Mouse (Mus musculus) frontal cortex, postnatal 14 days (tissue): Measurements from ENCODE around the gene Hoxb9.

Experiments
- DNase-seq, 2 experiments: peaks; one replicate each; pipeline ENCODE4 v3.0.0; 2022; ENCODE audit warnings: low spot score in 2 of 2

The Hoxb9 gene

GRCm38 (mm10) chr11:96313806-96314428, 42.7 kb downstream of the Hoxb9 start:
- no peak for DNase-seq

- DNase-seq, result no peak
Observed at GRCm38 (mm10) chr11:96314671-96315343, 43.5 kb downstream of the Hoxb9 start.

- no peak for DNase-seq
Observed at GRCm38 (mm10) chr11:96315344-96315681, 44.1 kb downstream of the Hoxb9 start.

- DNase-seq, result no peak
Observed at GRCm38 (mm10) chr11:96316696-96317607, 45.7 kb downstream of the Hoxb9 start.

GRCm38 (mm10) chr11:96317608-96318367, 46.5 kb downstream of the Hoxb9 start, which contains the start of gene Hoxb4:
Gene Hoxb4 (plus strand): TSS chr11:96318267.
- DNase-seq, result no peak

- no peak for DNase-seq
Observed at GRCm38 (mm10) chr11:96318368-96319070, 47.3 kb downstream of the Hoxb9 start.

- DNase-seq, result no peak
Observed at GRCm38 (mm10) chr11:96319071-96319902, 48.0 kb downstream of the Hoxb9 start.

GRCm38 (mm10) chr11:96319910-96320309, 48.7 kb downstream of the Hoxb9 start:
- DNase-seq, result no peak

GRCm38 (mm10) chr11:96320688-96321087, 49.4 kb downstream of the Hoxb9 start:
- DNase-seq, result no peak

GRCm38 (mm10) chr11:96321846-96322245, 50.6 kb downstream of the Hoxb9 start:
- DNase-seq, result no peak

- no peak for DNase-seq
Observed at GRCm38 (mm10) chr11:96322738-96323137, 51.5 kb downstream of the Hoxb9 start.

GRCm38 (mm10) chr11:96323154-96323553, 51.9 kb downstream of the Hoxb9 start, which contains the start of gene Hoxb3:
Gene Hoxb3 (plus strand): TSS chr11:96323326.
- no peak for DNase-seq

GRCm38 (mm10) chr11:96324125-96324524, 52.9 kb downstream of the Hoxb9 start:
- DNase-seq, result no peak

GRCm38 (mm10) chr11:96324965-96325364, 53.7 kb downstream of the Hoxb9 start:
- DNase-seq, result no peak

GRCm38 (mm10) chr11:96325747-96326212, 54.5 kb downstream of the Hoxb9 start:
- DNase-seq, result no peak
